Mouse (Mus musculus): Measurements from ENCODE around the gene Gm7247.

DNA sequence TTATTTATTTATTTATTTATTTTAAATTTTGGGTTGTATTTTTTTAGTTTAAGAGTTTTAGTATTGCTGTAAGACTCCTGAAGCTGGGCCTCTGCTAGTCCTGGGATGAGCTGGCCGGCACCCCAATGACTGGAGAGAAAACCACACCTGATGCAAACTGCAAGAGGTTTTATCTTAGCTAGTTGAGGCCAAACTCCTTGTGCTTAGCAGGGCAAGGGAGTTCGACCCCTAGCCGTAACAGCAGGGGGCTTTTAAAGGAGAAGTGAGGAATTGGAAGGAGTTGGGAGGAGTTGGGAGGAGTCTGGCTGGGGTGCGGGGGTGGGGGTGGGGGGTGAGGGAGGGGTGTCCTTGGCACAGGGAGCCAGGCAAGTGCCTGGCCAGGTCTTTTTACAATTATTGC is 77.4 kb downstream of the Gm7247 start:
- no peak for TF ChIP-seq FLI1 (IDR thresholded peaks at IDR 0.05; ENCODE audit: low read length)
- TF ChIP-seq GATA1 (IDR thresholded peaks at IDR 0.05; ENCODE audit: borderline replicate concordance, low read length), result no peak
